Mouse (Mus musculus) hindbrain, embryonic 13.5 days (tissue): ENCODE results near the gene Tspan18. TPM values are rescaled to one million over a fixed set of nuclear protein-coding genes. Genes with fewer than 3 reads are reported as not detected.

ENCODE experiments used
- ATAC-seq: fragments of 200-750 bp; cut with Nextera tagmentation; 2 replicates; pipeline ENCODE4 v1.8.0; 2017; ENCODE audit warnings: moderate TSS enrichment; ENCODE audit not compliant: low FRiP score
- H3K27ac ChIP-seq: fragments of 300-500 bp; sonication (generic); 2 replicates; pipeline ENCODE4 v1.5.1; 2015; ENCODE audit warnings: inconsistent platforms, mild to moderate bottlenecking, moderate library complexity
- H3K27me3 ChIP-seq: fragments of 300-500 bp; sonication (generic); 2 replicates; pipeline ENCODE4 v1.6.1; 2015; ENCODE audit warnings: mild to moderate bottlenecking, inconsistent platforms
- H3K36me3 ChIP-seq: fragments of 300-500 bp; sonication (generic); 2 replicates; pipeline ENCODE4 v1.6.1; 2015; ENCODE audit warnings: mild to moderate bottlenecking, inconsistent platforms
- H3K4me1 ChIP-seq: fragments of 300-500 bp; sonication (generic); replicated peaks from 2 replicates; pipeline ENCODE4 v1.6.1; 2015; ENCODE audit warnings: inconsistent platforms
- H3K4me2 ChIP-seq: fragments of 300-500 bp; sonication (generic); 2 replicates; pipeline ENCODE4 v1.6.1; 2015; ENCODE audit warnings: inconsistent platforms, mild to moderate bottlenecking, moderate library complexity
- H3K4me3 ChIP-seq: fragments of 300-500 bp; sonication (generic); 2 replicates; pipeline ENCODE4 v1.5.1; 2015; ENCODE audit warnings: mild to moderate bottlenecking, inconsistent platforms
- H3K9ac ChIP-seq: fragments of 300-500 bp; sonication (generic); 2 replicates; pipeline ENCODE4 v1.6.1; 2015; ENCODE audit warnings: mild to moderate bottlenecking, inconsistent platforms
- H3K9me3 ChIP-seq: fragments of 300-500 bp; sonication (generic); 2 replicates; pipeline ENCODE4 v1.6.1; 2016; ENCODE audit warnings: inconsistent platforms
- WGBS: fragments of 180-500 bp; shearing (Covaris S2); methylation state at CpG from one replicate; pipeline ENCODE4 v1.1.7; 2015; 5-methylcytosine and 5-hydroxymethylcytosine counted together
- polyA plus RNA-seq: library from polyadenylated mRNA; unstranded; fragments of >200 nt; fragmentation: Nextera tagmentation; extraction: Ambion mirVana; gene quantifications from 2 replicates; pipeline ENCODE4 v1.2.1, GENCODE M21; 2015

The Tspan18 gene
- polyA plus RNA-seq, 1 experiment from 2014 or later = 32.5 TPM

GRCm38 (mm10) chr2:93153833-93154232, 180.5 kb downstream of the Tspan18 start:
- ATAC-seq = no peak
- no peak overlapping the region for H3K4me3 ChIP-seq
- WGBS = 100% methylated on average over 1 of the region's 1 CpGs
- no peaks in the 10 kb centered on the region for H3K36me3 ChIP-seq
- no peaks in the 10 kb centered on the region for H3K27me3 ChIP-seq
- H3K27ac ChIP-seq = no peak overlapping the region
- no peak overlapping the region for H3K4me2 ChIP-seq
- no peak overlapping the region for H3K9ac ChIP-seq
- H3K9me3 ChIP-seq = no peaks in the 10 kb centered on the region
- H3K4me1 ChIP-seq = peaks cover 16% of the 10 kb centered on the region

DNA sequence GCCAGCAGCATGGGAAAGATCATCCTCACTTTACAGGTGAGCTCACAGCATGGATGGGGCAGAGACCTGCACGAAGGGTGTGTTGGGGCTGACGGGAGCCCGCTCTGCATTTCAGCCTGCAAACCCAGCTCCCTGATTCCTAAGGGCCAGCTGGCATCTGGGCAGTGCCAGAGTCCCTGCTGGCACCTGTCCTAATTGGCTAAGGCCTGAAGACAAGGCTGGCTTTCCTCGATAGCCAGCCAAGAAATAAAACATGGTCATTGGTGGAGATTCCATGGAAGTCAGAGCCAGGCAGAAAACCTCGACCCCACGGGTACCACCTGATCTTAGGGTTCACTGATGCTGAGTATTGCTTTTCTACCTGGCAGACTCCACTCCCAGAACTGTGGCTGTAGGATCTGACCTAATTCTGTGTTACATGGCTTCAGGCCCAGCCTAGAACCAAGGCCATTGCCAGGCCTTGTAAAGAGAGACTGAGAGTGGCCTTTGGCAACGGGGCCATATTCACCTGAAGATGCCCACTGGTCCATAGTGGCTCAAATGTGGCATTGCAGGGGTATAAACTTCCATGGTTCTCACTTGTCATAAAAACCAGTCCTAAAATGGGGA, 181.3 kb downstream of the Tspan18 start:
- no peaks in the 10 kb centered on the region for H3K9me3 ChIP-seq
- H3K4me1 ChIP-seq = peaks cover 16% of the 10 kb centered on the region
- H3K4me2 ChIP-seq = no peak overlapping the region
- H3K4me3 ChIP-seq = no peak overlapping the region
- WGBS = 73% methylated on average over 7 of the region's 7 CpGs
- no peaks in the 10 kb centered on the region for H3K27me3 ChIP-seq
- no peaks in the 10 kb centered on the region for H3K36me3 ChIP-seq
- no peak overlapping the region for H3K27ac ChIP-seq
- no peak overlapping the region for H3K9ac ChIP-seq
- ATAC-seq = no peak

DNA sequence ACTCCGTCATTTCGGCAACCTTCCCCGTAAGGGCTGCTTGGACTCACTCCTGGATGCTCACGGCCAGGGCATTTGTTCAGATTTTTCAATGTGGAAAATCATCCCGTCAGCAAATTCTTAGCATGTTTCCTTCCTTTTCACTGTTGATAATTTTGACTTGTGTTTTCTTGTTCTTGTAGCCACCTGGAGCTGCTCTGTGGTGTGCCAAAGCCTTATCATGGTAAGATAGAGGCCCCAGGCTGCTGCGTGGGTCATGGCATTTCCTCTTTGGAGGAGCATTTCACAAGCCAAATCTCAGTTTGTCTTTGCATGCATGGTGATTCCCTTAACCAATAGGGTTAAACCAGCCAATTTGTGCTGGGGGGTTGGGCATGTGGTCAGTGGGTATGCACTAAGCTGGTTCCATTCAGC, 182.1 kb downstream of the Tspan18 start:
- H3K4me2 ChIP-seq = no peak overlapping the region
- no peaks in the 10 kb centered on the region for H3K27me3 ChIP-seq
- WGBS = 79% methylated on average over 6 of the region's 6 CpGs
- H3K4me1 ChIP-seq = peaks cover 16% of the 10 kb centered on the region
- no peak for ATAC-seq
- H3K36me3 ChIP-seq = no peaks in the 10 kb centered on the region
- no peaks in the 10 kb centered on the region for H3K9me3 ChIP-seq
- no peak overlapping the region for H3K4me3 ChIP-seq
- 0 out of 2 replicates have a peak overlapping the region, but pooled peaks have one; percentile 8 for H3K27ac ChIP-seq
- H3K9ac ChIP-seq = no peak overlapping the region

Other genes starting within 250 kb of the Tspan18 start
- gene Trp53i11, start 147.0 kb downstream of the Tspan18 start, polyA plus RNA-seq = 109 and 110 TPM in 2 replicates
- gene Cd82, start 128.6 kb upstream of the Tspan18 start, polyA plus RNA-seq = 19.8 and 23.7 TPM in 2 replicates
- not detected in 2 replicates for gene Gm10803, start 226.1 kb upstream of the Tspan18 start, polyA plus RNA-seq